Mouse (Mus musculus) urinary bladder, postnatal 0 days (tissue): ENCODE measurements around the gene Iqcj. TPM values are rescaled to one million over a fixed set of nuclear protein-coding genes. Genes with fewer than 3 reads are reported as not detected.

ENCODE experiments used
- polyA plus RNA-seq: library from polyadenylated mRNA; unstranded; fragments of >200 nt; fragmentation: Nextera tagmentation; extraction: Ambion mirVana; gene quantifications from 2 replicates; pipeline ENCODE4 v1.2.1, GENCODE M21; 2015

Gene Iqcj
- polyA plus RNA-seq = not detected in 2 replicates

GRCm38 (mm10) chr3:67892026-67892705, at the start of gene Iqcj, which contains the start of gene Iqschfp:
TSS of gene Iqcj (plus strand) at chr3:67892220.
TSS of gene Iqschfp (plus strand) at chr3:67892232.

DNA sequence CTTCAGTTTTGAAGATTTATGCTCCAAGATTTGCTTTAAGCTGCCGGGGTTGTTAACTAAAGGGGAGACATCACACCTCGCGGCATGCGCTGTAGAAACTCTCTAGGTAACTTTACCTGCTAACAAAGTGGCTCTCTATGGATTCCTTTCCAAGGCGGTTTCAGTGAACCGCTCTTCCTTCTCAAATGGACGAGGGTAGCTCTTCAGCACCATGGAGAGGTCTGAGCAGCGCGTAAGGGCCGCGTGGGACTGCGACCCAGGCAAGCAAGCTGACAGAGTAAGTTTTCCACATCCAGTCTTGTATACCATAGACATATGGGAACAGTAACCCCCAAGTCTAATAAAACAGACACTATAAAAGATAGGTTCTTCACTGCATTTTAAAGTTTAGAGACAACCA, 172.7 kb downstream of the Iqcj start, which contains the start of gene Schip1:
Gene Schip1, plus strand, starts transcription at position 72 of the 400 bp plus-strand sequence.

Other genes starting within 250 kb of the Iqcj start
- gene Iqschfp, start within 50 bp of the Iqcj start, polyA plus RNA-seq = not detected in 2 replicates
- gene Schip1, start 172.6 kb downstream of the Iqcj start, polyA plus RNA-seq = 85.0 and 98.2 TPM in 2 replicates